Mouse (Mus musculus) ES-Bruce4 (cell line): ENCODE measurements around the gene Icam2. TPM values are rescaled to one million over a fixed set of nuclear protein-coding genes. Genes with fewer than 3 reads are reported as not detected.

Experiments used
- H3K27ac ChIP-seq: 2 replicates; pipeline ENCODE4 v1.5.1; 2012; ENCODE audit warnings: low read length, inconsistent platforms; ENCODE audit not compliant: insufficient read depth
- H3K27me3 ChIP-seq: 2 replicates; pipeline ENCODE4 v1.6.1; 2012; ENCODE audit warnings: mild to moderate bottlenecking, low read length, inconsistent platforms; ENCODE audit not compliant: control insufficient read depth, poor library complexity, insufficient read depth, severe bottlenecking
- H3K36me3 ChIP-seq: 2 replicates; pipeline ENCODE4 v1.6.1; 2012; ENCODE audit warnings: inconsistent platforms, mild to moderate bottlenecking, low read length, moderate library complexity; ENCODE audit not compliant: control insufficient read depth, poor library complexity, insufficient read depth, severe bottlenecking
- H3K4me1 ChIP-seq: one replicate; pipeline ENCODE4 v1.8.1; 2011; ENCODE audit warnings: low read length; ENCODE audit not compliant: control insufficient read depth, insufficient read depth
- H3K4me3 ChIP-seq: 2 replicates; pipeline ENCODE4 v1.5.1; 2011; ENCODE audit warnings: low read depth, mild to moderate bottlenecking, low read length
- H3K9ac ChIP-seq: 2 replicates; pipeline ENCODE4 v1.6.1; 2012; ENCODE audit warnings: low read depth, mild to moderate bottlenecking, inconsistent platforms; ENCODE audit not compliant: poor library complexity, severe bottlenecking
- H3K9me3 ChIP-seq: replicated peaks from 2 replicates; pipeline ENCODE4 v1.6.1; 2012; ENCODE audit warnings: mild to moderate bottlenecking, low read length, inconsistent platforms; ENCODE audit not compliant: control insufficient read depth, poor library complexity, insufficient read depth, severe bottlenecking
- CTCF ChIP-seq: IDR thresholded peaks from one replicate; pipeline ENCODE4 v1.8.1; 2011; ENCODE audit warnings: low read depth, low read length
- EP300 ChIP-seq: IDR thresholded peaks from 2 replicates; pipeline ENCODE4 v1.6.1; 2011; ENCODE audit warnings: low read depth, low read length; ENCODE audit not compliant: insufficient read depth
- POLR2A ChIP-seq: IDR thresholded peaks from one replicate; pipeline ENCODE4 v1.8.1; 2011; ENCODE audit warnings: low read length; ENCODE audit not compliant: insufficient read depth
- polyA plus RNA-seq: library from polyadenylated mRNA; stranded (reverse); fragments of >200 nt; gene quantifications from 2 replicates; pipeline ENCODE4 v1.2.4, GENCODE M21; 2011; ENCODE audit warnings: low read depth; ENCODE audit not compliant: missing spikeins, insufficient read depth, insufficient read length

The Icam2 gene
- polyA plus RNA-seq, 1 experiment, result not detected

GRCm38 (mm10) chr11:106381011-106381410, 6.9 kb downstream of the Icam2 start:
- Histone ChIP-seq H3K9ac (no peak overlapping the region), H3K36me3 (no peaks in the 10 kb centered on the region), H3K4me1 (no peaks in the 10 kb centered on the region), H3K4me3 (no peak overlapping the region), H3K27me3 (no peaks in the 10 kb centered on the region), H3K9me3 (no peaks in the 10 kb centered on the region), H3K27ac (no peak overlapping the region)
- no peak for TF ChIP-seq POLR2A
- no peak for TF ChIP-seq EP300
- no peak for TF ChIP-seq CTCF

GRCm38 (mm10) chr11:106374979-106375378, 12.9 kb downstream of the Icam2 start:
- no peaks in the 10 kb centered on the region for H3K36me3 ChIP-seq
- TF ChIP-seq CTCF (no peak), POLR2A (no peak)
- no peak overlapping the region for H3K9ac ChIP-seq
- no peaks in the 10 kb centered on the region for H3K4me1 ChIP-seq
- H3K4me3 ChIP-seq, result no peak overlapping the region
- no peaks in the 10 kb centered on the region for H3K27me3 ChIP-seq
- H3K9me3 ChIP-seq, result no peaks in the 10 kb centered on the region
- H3K27ac ChIP-seq, result no peak overlapping the region

- Histone ChIP-seq H3K9me3 (no peaks in the 10 kb centered on the region), H3K36me3 (no peaks in the 10 kb centered on the region), H3K4me1 (no peaks in the 10 kb centered on the region), H3K27me3 (no peaks in the 10 kb centered on the region), H3K9ac (no peak overlapping the region), H3K27ac (no peak overlapping the region), H3K4me3 (no peak overlapping the region)
- TF ChIP-seq EP300, result no peak
- TF ChIP-seq POLR2A, result no peak
- no peak for TF ChIP-seq CTCF
Measured at GRCm38 (mm10) chr11:106374559-106374958, 13.3 kb downstream of the Icam2 start.

GRCm38 (mm10) chr11:106373998-106374397, 13.9 kb downstream of the Icam2 start:
- H3K9ac ChIP-seq, result no peak overlapping the region
- H3K4me1 ChIP-seq, result no peaks in the 10 kb centered on the region
- TF ChIP-seq POLR2A (no peak), CTCF (no peak), EP300 (no peak)
- no peak overlapping the region for H3K4me3 ChIP-seq
- no peak overlapping the region for H3K27ac ChIP-seq
- H3K27me3 ChIP-seq, result no peaks in the 10 kb centered on the region
- H3K36me3 ChIP-seq, result no peaks in the 10 kb centered on the region
- no peaks in the 10 kb centered on the region for H3K9me3 ChIP-seq

GRCm38 (mm10) chr11:106366316-106366715, 21.6 kb downstream of the Icam2 start:
- Histone ChIP-seq H3K9ac (no peak overlapping the region), H3K9me3 (no peaks in the 10 kb centered on the region), H3K4me3 (no peak overlapping the region)

GRCm38 (mm10) chr11:106365366-106365765, 22.5 kb downstream of the Icam2 start, which contains the start of gene Prr29:
Prr29 (plus strand) TSS chr11:106365472.
- H3K4me3 ChIP-seq, result no peak within 1 kb of the TSS
- no peak within 1 kb of the TSS for H3K27ac ChIP-seq
- H3K27me3 ChIP-seq, result no peaks in the 10 kb centered on the region
- TF ChIP-seq EP300, result no peak
- H3K36me3 ChIP-seq, result no peaks in the 10 kb centered on the region
- H3K4me1 ChIP-seq, result no peaks in the 10 kb centered on the region
- no peaks in the 10 kb centered on the region for H3K9me3 ChIP-seq
- no peak within 1 kb of the TSS for H3K9ac ChIP-seq

More at GRCm38 (mm10) chr11:106366316-106366715, 21.6 kb downstream of the Icam2 start:
- Histone ChIP-seq H3K36me3 (no peaks in the 10 kb centered on the region), H3K4me1 (no peaks in the 10 kb centered on the region), H3K27ac (no peak overlapping the region), H3K27me3 (no peaks in the 10 kb centered on the region)
- TF ChIP-seq EP300 (no peak), CTCF (peak; percentile 89)
